Mouse (Mus musculus) thymus, adult 2 months (tissue): ENCODE measurements at regions not wholly inside any gene's neighbourhood (a gene's known extent, or its start where the extent isn't known, plus 50 kb on each side); places are given as distances from the start of the nearest gene placed in this dataset.

Experiments
- DNase-seq: peaks from one replicate; pipeline ENCODE4 v3.0.0; 2021
- H3K27ac ChIP-seq: fragments of 200-500 bp; 2 replicates; pipeline ENCODE4 v1.5.1; 2012; ENCODE audit warnings: low read length, control low read depth; ENCODE audit not compliant: control insufficient read depth, insufficient read depth
- H3K27me3 ChIP-seq: fragments of 200-500 bp; 2 replicates; pipeline ENCODE4 v1.6.1; 2012; ENCODE audit warnings: mild to moderate bottlenecking, low read length, moderate library complexity, mixed read lengths; ENCODE audit not compliant: control insufficient read depth, insufficient read depth
- H3K36me3 ChIP-seq: fragments of 200-500 bp; 2 replicates; pipeline ENCODE4 v1.6.1; 2012; ENCODE audit warnings: mild to moderate bottlenecking, low read length, moderate library complexity; ENCODE audit not compliant: control insufficient read depth, insufficient read depth
- H3K4me1 ChIP-seq: fragments of 200-500 bp; replicated peaks from 2 replicates; pipeline ENCODE4 v1.6.1; 2012; ENCODE audit warnings: low read length; ENCODE audit not compliant: control insufficient read depth, insufficient read depth
- H3K4me3 ChIP-seq: fragments of 200-500 bp; 2 replicates; pipeline ENCODE4 v1.5.1; 2012; ENCODE audit warnings: mild to moderate bottlenecking, low read length, control low read depth, moderate library complexity; ENCODE audit not compliant: control insufficient read depth, insufficient read depth
- CTCF ChIP-seq: fragments of 200-500 bp; IDR thresholded peaks from 2 replicates; pipeline ENCODE4 v1.5.1; 2012; ENCODE audit warnings: mild to moderate bottlenecking, control low read depth, low read length, moderate library complexity, borderline replicate concordance; ENCODE audit not compliant: control insufficient read depth, poor library complexity, insufficient read depth; ENCODE audit errors: extremely low read depth
- POLR2A ChIP-seq: fragments of 200-500 bp; IDR thresholded peaks from 2 replicates; pipeline ENCODE4 v1.6.1; 2012; ENCODE audit warnings: mild to moderate bottlenecking, low read length, control low read depth, moderate library complexity; ENCODE audit not compliant: control insufficient read depth, poor library complexity, insufficient read depth; ENCODE audit errors: extremely low read depth
- WGBS: fragments of 180-500 bp; shearing (Covaris S2); methylation state at CpG from one replicate; pipeline ENCODE4 v1.1.7; 2018; 5-methylcytosine and 5-hydroxymethylcytosine counted together

- TF ChIP-seq POLR2A (no peak), CTCF (no peak)
- H3K27me3 ChIP-seq: no peaks in the 10 kb centered on the region
- H3K27ac ChIP-seq: no peak overlapping the region
- 75% methylated on average over 4 of the region's 4 CpGs for WGBS
- no peaks in the 10 kb centered on the region for H3K4me1 ChIP-seq
- no peaks in the 10 kb centered on the region for H3K36me3 ChIP-seq
- no peak for DNase-seq
- H3K4me3 ChIP-seq: no peak overlapping the region
These were observed 555.4 kb upstream of the Kirrel3 start for GRCm38 (mm10) chr9:33930286-33930685.

GRCm38 (mm10) chr9:33934071-33934470 is 551.6 kb upstream of the Kirrel3 start:
- 89% methylated on average over 5 of the region's 5 CpGs for WGBS
- Histone ChIP-seq H3K27me3 (no peaks in the 10 kb centered on the region), H3K4me3 (no peak overlapping the region), H3K4me1 (no peaks in the 10 kb centered on the region), H3K36me3 (no peaks in the 10 kb centered on the region), H3K27ac (no peak overlapping the region)
- TF ChIP-seq CTCF: no peak
- TF ChIP-seq POLR2A: no peak
- DNase-seq: no peak

GRCm38 (mm10) chr9:33954319-33954718 is 531.4 kb upstream of the Kirrel3 start:
- no peak for TF ChIP-seq POLR2A
- no peak for TF ChIP-seq CTCF
- Histone ChIP-seq H3K36me3 (no peaks in the 10 kb centered on the region), H3K4me1 (no peaks in the 10 kb centered on the region), H3K27ac (no peak overlapping the region), H3K4me3 (no peak overlapping the region), H3K27me3 (no peaks in the 10 kb centered on the region)
- DNase-seq: no peak
